Mouse (Mus musculus) c-Kit-positive CD71-negative TER-119-negative erythroid progenitor cells, embryonic 14.5 days (primary cell): ENCODE measurements around the gene Mov10.

Experiments
- DNase-seq: peaks from one replicate; pipeline ENCODE4 v3.0.0-alpha.2; 2013; ENCODE audit warnings: low read depth

The Mov10 gene

DNA sequence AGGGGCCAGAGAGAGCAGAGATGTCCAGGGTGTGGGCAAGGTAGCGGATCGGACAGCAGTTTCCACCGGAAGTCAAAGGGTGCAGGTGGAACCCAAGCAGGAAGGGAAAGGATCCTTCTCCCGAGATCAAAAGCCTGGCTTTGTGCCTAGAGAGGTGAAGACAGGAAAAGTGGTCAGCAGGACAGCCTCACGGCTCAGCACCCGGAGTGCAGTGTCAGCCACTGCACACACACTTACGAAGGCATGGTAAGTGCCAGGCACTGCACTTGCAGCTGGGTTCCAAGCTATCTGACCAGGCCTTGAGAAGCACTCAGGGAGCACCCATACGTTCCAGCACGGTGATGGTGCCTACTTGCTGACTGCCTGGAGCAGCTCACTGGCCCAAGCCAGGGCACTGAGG lies 12.8 kb downstream of the Mov10 start:
- no peak for DNase-seq

GRCm38 (mm10) chr3:104804312-104804711 lies 14.1 kb downstream of the Mov10 start:
- no peak for DNase-seq

- no peak for DNase-seq
These were observed 16.9 kb downstream of the Mov10 start for GRCm38 (mm10) chr3:104801481-104801880.

DNA sequence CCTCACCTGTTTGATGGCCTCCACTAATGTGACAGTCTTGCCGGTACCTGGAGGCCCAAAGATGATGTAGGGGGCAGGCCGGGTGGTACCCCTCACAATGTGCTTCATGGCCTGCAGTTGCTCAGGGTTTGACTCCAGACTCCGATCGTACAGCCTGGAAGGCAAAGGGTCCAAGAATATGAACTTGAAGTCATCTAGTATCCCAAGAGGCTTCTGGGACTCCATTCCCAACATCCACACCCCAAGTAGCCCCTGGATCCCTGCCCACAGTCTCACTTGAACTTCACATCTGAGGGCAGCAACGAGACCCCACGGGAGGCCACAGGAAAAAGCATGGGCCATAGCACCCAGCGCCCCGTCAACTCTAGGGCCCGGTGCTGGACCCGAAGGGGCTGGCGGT lies 17.7 kb downstream of the Mov10 start:
- DNase-seq, result no peak

DNA sequence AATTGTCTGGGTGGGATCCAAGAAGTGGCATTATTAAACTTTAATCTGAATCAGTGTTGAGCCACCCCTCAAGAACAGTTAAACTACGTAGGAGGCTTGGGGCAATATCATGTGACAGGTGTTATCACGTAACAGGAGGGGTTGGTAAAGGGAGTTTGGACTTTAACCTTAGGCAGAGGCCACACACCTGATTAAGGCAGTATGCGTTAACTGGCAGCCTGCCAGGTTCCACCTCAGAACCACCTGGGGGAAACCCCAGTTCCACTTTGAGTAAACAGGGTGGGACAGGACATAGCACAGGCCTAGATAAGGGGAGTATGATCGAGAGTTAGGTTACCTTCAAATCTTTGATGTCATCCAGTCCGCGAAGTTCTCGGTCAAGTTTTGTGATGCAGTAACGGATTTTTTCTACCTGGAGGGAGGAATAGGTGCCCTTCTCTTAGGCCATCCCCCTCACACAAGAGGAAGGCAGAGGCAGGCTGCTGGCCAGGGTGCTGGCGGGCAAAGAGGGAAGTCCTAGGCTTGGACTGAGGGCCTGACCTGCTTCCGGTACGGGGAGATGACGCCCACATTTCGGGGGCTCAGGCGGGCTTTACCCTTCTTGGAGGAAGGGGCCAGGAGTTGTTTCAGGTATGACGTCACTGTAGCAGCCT lies 21.8 kb downstream of the Mov10 start:
- no peak for DNase-seq

DNA sequence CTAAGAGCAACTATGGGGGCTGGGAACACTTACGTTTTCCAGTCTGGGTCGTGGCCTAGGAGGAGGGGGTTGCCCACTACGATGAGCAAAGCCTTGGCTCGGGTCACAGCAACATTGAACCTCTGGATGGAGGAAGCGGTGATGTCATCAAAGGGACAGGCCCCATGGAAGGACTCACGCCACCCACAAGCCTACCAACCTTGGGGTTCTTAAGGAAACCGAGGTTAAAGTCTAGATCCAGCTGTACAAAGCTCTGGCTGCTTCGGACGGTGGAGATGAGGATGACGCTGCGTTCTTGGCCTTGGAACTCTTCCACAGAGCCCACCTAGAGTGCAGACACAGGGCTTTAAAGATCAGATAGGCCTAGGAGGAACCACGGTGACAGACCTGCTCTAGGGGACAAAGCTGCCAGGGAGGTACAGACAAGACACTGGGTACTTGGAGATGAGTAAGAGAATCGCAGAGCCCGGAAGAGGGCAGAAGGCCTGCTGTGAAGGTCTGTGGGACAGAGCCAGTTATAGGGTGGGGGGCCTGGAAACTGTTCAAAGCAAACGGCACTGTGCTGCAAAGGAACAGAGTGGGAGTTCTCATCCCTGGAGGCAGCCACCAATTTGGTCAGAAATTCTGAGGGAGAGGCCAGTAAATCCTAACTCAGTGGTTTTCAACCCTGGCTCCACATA lies 22.6 kb downstream of the Mov10 start:
- DNase-seq, result no peak

DNA sequence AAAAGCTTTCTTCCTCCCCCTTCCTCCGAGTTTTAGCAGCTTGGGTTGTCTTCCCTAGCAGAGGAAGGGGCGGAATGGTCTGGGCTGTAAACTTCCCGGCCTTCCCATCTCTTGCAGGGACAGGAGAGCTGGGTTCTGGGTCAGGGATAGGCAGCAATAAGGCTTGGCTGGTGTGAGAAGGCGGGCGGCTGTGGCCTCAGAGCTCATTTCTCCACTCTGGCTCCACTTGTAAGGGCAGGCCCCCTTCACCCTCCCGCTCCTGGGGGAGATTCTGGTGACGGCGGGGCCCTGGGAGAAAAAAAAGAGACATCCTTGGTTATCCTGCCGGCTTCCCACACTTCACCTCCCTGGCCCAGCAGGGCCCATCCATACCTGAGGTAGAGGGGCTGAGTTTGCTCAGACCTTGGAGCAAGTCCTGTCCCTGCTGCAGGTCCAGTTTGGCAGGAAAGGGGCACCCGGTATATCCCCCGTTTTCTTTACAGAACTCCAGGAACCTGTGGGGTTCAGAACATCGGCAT lies 23.4 kb downstream of the Mov10 start:
- no peak for DNase-seq

- DNase-seq, result peak; percentile 73
These were observed 24.2 kb downstream of the Mov10 start for GRCm38 (mm10) chr3:104793871-104794828.

GRCm38 (mm10) chr3:104792360-104793270 lies 25.7 kb downstream of the Mov10 start:
- DNase-seq, result no peak

GRCm38 (mm10) chr3:104791671-104792070 lies 26.7 kb downstream of the Mov10 start:
- DNase-seq, result no peak

DNA sequence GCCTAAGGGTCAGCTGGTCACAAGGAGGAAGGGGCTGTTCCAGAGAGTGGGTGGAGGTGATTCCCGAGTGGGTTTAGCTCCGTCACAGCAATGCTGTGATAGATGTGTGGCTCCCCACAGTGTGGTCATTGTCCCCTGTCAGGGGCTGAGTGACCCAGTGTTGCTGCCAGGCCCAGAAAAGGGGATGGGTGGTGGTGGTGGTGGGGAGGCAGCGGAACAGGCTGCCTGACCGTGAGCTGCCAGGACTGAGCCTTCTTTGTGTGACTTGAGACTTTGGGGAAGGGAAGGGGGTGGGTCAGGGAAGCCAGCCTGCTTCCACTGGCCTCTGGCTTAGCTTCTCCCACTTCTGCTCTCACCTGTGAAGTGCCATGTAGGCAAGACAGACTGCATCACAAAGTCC lies 27.3 kb downstream of the Mov10 start:
- DNase-seq, result no peak

GRCm38 (mm10) chr3:104790401-104790937 lies 27.9 kb downstream of the Mov10 start:
- no peak for DNase-seq

DNA sequence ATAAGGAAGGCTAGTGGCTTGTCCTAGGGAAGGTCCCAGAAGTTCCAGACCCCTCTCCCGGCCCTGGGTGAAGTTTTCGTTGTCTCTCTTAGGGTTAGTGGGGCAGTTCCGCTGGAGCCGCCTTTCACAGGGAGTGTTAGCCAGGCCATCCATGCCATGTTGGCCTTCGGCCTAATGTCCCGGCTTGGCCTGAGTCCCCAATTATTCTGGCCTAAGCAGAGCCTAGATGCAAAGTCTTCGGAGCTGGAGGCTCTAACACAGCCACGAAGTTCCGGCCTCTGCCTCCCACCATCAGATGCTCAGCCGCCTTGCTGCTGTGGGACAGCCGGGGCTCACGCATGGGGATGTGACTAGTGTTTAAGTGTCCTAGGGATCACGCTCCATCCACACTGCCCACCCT lies 28.5 kb downstream of the Mov10 start:
- DNase-seq, result no peak

GRCm38 (mm10) chr3:104789312-104789605 lies 29.1 kb downstream of the Mov10 start:
- no peak for DNase-seq

- no peak for DNase-seq
These were observed 29.6 kb downstream of the Mov10 start for GRCm38 (mm10) chr3:104788561-104789311.

DNA sequence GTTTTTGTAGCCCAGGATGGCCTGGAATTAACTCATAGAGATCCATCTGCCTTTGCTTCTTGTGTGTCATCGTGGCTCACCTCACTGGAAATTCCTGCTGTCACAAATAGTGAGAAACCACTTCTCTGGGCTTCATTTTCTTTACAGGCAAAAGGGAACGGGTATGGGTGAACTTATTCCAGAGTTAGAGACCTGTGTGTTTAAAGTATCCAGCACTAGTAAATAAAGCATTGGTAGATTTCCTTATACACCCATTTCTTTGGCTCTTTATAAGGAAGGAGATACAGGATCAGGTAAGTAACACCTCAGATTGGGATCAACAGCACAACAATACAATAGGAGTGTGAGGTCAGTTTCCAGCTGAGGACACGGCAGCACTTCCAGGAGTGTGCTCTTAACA lies 30.3 kb downstream of the Mov10 start, which contains the start of gene Rhoc:
TSS of gene Rhoc (plus strand) at position 301 of the 400 bp plus-strand sequence.
- DNase-seq, result no peak

- no peak for DNase-seq
These were observed 33.1 kb downstream of the Mov10 start for GRCm38 (mm10) chr3:104785284-104785683.

DNA sequence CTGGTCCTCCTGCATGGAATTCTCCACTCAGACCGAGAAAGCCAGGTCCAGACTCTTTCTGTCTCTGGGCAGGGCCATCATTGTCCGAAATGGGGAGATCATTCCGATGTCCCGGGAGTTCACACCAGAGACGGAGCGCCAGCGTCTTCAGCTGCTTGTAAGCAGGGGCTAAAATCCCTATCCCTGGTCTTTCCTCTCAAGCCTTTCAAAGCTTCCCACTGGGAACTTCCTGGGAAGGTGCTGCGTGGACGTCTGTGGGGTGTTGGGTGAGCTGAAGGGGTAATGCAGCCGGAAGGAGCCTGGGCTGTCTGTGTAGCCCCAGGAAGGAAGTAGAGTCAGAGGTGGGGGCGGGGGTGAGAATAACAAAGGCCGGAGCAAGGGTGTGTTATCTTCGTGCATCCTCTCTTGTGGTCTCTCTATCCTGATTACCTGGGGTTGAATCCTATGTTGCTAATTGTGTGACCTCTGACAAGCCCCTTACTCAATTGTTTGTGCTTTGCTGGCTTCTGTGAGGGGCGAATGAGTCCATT lies 34.3 kb downstream of the Mov10 start:
- DNase-seq, result no peak

DNA sequence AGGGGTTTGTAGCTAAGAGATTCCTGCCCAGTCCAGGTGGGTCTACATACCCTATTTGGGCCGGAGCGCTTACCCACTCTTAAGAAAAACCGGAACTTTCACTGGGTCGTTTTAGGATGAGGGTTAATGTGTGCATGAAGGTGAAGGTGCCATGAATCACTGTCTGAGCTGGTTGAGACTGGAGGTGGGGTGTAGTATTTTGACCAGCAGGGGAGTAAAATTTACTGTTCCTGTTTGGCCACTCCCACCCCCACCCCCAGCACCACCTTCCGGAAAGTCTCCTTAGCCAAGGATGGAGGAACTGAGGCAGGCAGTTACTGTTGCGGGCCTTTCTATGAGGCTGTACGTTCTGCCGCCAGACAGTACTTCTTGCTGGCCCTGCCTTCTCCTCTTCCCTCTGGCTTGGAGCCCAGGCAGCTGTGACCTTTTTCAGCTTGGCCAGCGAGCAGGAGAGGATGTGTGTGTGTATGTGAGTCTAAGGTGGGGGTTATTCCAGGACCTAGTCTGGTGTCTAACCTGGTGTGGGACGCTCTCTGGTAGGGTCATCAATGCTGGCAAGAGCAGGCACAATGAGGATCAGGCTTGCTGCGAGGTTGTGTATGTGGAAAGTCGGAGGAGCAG lies 36.2 kb downstream of the Mov10 start:
- DNase-seq, result no peak

- DNase-seq, result no peak
These were observed 36.9 kb downstream of the Mov10 start, which contains the start of gene Fam19a3 for GRCm38 (mm10) chr3:104781471-104781903. Fam19a3 (minus strand) TSS chr3:104781840.
